Mouse (Mus musculus) lung, postnatal 4 days (tissue): Measurements from ENCODE around the gene Acvr2b.

Experiments
- DNase-seq, 2 experiments: peaks; one replicate each; pipeline ENCODE4 v3.0.0; 2021

Gene Acvr2b

DNA sequence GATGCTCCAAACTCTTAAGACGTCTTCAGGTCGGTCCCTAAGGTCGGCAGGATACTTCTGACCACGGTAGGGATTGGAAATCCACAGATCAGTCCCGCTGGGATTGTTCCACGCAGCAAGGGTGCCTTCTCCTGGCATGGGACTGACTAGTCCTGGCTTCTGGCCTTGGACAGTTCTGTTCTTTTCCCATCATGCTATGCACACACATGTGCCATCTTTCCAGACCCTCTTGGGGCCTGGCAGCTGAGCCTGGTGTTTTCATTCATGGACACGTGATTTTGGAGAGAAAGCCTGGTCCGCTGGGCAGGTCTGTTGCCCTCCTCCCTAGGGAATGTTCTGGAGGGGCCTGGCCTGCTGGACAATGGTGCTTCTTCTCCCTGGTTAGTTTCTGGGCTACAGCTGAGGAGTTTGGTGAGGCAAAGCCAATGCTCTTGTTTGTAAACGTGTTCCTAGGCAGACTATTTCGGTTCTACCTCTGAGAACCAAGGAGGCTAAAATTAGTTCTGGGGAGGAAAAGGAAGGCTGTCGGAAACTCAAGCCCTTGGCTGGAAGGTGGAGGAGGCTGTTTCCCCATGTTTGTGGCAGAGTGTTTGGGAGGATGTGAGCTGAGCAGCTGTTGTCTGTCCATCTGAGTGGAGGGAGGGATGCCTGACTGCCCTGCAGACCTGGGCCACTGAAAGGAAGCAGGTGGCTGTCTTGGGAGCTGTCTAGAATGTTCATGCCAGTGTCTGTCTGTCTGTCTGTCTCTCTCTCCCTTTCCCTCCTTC lies 7.2 kb downstream of the Acvr2b start:
- no peak for DNase-seq

DNA sequence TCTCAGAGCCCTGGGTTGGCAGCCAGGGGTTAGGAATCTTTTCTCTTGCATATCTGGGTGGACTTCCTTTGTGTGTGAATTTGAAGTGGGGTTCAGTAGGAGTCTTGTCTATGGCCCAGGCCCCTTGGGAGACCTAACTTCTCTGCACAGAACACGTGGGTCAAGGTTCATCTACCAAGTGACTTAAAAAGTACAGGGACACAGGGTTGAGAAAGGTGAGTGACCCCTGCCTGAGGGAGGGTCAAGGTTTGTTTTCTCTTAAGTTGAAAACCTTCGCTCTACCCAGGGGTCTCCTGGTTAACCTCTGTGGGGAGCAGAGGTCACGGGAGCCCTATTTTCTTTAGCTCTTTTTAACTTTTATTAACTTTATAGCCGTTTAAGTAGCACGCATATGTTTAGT lies 7.9 kb downstream of the Acvr2b start:
- DNase-seq: no peak

DNA sequence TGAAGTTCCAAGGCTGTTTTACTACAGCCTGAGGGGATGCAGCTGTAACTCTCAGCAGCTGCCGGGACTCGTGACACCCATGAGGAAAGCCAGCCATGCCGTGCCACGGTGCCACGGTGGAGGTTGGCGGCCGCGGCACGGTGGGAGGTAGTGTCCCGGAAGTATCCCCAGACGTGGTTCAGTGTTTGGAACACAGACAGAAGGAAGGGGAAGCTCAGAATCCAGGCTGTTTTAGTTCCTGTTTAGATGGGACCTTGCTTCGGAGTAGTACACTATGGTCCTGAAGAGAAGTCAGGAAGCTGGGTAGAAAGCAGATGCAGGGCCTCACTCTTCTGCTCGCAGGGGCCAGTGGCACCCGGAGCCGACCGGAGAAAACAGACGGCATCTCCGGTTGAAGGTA lies 16.1 kb downstream of the Acvr2b start:
- DNase-seq: no peak

DNA sequence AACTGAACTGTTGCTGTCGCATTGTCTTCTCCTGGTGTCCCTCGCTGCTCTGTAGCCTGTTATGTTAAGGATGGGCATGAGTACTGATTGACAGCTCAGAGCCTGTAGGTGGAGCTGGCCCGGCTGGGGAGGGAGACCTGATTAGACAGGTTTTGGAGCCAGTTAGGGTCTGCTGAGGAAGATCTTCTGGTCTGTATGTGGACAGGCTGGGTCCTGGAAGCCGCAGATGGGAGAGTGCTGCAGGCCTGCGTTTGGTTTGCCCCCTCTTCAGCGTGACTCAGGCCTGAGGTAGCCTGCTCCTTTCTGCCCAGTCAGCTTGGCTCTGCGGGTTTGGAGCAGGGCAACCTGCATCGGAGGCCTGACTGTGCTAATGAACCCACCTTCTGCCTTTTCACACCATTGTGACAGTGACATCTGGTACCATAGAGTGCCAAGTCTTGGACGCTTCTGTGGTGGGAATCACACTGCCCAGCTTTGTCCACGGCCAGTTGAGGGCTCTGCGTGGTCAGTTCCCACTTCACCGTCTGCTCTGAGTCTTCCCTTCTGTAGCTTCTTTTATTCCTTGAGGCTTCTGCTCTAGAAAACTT lies 18.0 kb downstream of the Acvr2b start:
- DNase-seq: no peak

DNA sequence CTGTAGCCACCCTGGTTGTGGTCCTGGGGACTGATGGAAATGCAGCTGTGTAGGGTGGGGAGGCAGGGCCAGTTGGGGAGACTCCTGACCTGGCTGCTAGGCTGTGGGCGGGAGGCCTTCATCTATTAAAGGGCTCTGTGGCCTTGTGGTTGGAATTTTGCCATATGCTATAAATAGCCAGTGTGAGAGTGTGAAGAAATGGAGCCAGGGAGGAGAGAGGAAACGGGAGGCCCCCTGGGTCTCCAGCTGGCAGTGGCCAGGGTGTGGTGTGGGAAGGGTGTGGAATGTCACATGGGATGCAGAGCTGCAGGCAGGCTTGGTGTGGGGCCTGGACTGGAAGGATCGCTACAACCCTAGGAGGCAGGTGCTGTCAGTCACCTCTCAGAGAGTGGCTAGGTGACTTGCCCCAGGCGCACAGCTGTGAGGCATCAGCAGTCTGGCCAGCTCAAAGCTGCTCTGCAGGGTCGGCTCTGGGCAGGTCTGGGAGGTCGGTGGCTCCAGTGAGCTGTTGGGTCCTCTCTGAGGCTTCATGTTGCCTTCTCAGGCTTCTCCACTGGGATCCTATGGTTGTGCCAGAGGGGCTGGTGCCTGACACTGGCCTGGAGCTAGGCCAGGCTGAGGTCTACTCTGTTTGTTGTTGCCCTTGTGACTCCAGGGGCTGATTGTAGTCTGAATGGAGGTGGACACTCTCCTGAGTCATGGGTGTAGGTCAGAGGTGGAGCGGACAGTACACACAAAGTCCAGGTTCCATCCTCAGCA lies 23.5 kb downstream of the Acvr2b start:
- DNase-seq: peak; percentile 71 to 88

DNA sequence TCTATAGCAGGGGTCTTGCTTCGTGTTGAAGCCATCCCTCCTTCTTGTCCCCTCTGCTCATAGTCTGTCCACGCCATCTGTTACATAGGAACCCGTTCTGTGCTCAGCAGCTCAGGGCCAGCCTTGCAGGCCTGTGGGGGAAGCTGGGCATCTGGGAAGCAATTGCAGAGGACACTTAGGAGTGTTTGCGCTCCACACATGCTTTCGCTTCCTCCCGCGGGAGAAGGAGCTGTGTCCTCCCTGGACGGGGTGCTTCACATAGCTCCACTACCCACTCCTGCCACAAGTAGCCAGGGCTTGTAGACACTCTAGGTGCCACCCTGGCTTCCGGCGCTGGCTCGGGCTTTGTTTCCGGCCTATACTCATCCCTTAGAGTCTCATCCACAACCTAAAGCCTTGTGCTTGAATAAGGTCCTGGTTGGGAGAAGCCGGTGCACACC lies 24.1 kb downstream of the Acvr2b start:
- peak; percentile 43 to 70 for DNase-seq

DNA sequence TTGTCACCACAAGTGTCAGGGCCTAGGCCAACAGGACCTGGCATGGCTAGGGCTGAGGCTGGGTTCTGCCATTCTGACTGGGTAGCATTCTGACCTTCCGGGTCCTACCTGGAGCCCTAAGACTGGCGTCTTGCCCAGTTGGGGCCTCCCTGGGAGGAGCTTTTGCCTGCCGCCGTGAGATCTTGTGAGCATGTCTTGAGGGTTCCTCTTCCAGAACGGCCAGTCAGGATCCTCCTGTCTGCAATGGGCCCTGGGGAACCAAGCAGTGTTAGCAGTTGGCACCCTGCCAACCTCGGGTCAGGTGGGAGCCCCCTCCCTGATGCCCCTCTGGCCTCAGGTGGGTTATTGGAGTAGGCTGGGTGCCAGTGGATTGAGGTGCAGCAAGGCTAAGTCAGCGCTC lies 24.6 kb downstream of the Acvr2b start:
- DNase-seq: peak; percentile 29 to 60

DNA sequence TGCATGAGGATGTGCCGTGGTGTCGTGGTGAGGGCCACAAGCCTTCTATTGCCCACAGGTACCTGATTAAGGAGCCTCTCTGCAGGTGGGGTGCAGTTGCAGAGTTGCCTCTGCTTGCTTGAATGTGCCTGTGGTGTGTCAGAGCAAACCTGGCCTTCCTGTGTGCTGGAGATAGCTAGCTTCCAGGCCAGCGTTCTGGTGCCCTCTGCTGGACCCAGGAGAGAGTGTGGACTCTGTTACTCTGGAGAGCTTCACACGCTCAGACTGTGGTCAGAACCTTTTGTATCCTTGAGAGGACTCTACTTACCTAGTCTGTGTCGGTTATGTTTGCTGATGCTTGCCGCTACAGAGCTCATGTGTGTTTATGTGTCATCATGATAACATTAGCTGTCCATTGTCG lies 28.4 kb downstream of the Acvr2b start:
- peak; percentile 84 to 87 for DNase-seq

DNA sequence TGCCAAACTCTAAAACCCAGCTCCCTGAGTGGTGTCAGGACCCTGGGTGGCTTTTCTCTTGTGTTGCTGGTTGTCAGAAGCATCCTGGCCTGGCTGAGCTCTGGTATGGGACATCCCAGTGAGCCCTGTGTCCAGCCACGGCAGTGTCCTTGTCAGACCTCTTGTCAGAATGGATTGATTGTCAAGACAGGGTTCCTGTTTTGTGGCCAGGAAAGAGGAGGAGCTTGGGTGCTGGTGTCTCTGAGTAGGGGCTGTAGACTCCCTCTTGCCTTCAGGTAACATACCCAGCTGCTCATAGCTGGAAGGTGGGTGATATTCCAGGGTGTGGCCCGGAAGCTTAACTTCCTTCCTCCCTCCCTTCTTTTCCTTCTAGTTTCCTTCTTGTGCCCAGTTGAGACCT lies 33.9 kb downstream of the Acvr2b start:
- no peak for DNase-seq

DNA sequence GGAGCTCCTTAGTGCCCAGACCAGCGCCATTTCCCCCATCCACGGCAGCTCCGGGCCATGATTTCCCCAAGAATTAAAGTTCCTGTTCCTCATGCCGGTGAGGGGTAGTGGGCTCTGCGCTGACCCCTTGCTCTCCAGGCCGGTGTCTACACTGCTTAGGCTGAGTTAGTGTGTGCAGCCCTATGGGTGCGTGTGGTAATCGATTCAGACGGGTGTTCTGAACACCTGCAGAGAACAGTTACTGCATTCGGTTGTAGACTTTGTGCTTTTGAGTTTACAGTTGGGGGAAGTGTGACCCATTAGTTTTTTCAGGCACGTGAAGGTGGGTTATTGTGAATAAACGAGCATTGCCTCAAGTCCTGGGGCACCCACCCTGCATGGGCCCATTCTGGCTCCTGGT lies 36.1 kb downstream of the Acvr2b start:
- DNase-seq: no peak

DNA sequence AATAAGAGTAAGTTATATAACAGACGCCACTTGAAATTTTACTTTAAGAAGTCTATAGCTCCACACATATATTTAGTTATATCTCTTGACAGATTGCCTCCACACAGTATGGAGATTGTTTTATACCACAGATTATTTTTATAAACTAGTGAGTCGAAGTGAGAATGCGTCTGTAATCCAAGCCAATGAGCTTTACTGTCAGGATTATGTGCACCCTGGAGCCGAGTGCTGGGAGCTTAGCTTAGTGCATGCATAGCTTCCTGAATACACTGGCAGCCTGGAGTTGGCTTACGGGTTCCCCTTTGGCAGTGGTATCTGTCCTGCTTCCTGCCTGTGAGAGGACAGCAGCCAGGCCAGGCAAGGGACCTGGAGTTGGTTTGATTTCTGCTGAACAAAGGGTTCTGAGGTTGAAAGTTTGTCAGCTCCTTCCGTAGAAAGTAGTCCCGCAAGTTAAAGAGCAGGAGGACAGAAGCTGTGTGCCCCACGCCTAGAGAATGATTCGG lies 36.6 kb downstream of the Acvr2b start:
- no peak for DNase-seq

DNA sequence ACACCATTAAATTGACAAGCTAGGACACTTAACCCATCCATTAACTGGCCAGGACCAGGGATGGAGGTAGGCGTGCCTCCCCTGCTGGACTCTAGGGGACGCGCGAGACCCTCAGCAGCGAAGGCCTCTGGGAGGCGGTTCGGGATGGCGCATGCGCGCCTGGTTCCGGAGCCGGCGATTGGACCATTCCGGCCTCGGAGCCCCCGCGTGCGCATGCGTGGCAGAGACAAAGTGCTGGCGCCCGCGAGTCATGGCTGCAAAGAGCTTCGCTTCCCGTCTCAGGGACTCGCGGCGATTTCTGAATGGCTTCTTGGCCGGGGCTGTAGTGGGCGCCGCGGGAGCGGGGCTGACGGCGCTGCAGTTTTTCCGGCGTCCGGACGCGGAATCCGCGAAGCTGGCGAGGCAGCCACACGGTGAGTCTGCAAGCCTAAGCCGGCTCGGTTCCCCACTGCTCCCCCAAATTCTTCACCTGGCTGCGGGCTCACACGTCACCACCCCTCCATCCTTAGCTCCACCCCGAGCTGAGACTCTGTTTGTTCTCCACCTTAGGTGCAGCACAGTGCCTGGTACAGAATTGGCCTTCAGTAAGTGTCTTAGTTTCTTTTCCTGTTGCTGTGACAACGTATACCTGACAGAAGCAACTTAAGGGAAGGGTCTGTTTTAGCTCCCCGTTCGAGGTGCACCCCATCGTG lies 43.0 kb downstream of the Acvr2b start, which contains the start of gene Exog:
Gene Exog, plus strand, starts transcription at position 206 of the 692 bp plus-strand sequence.
- DNase-seq: peak; percentile 98 to 99

DNA sequence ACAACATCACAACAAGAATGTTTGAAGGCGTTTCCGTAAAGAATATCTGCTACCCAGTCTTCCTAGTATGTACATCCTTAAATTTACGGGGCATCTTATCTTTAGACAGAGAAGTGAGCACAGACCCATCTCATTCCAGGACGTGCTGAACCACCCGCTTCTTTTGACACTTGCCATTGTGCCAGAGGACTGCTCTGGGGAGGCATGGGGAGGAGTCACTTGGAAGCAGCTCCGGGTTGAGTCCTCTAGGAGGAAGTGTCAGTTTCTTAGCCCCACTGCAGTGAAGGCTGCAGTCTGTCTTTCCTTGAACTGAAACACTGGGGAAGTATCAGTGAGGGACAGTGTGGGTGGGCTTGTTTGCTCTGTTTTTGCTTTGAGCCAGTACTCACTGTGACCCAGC lies 43.8 kb downstream of the Acvr2b start:
- DNase-seq: peak; percentile 22 to 25

DNA sequence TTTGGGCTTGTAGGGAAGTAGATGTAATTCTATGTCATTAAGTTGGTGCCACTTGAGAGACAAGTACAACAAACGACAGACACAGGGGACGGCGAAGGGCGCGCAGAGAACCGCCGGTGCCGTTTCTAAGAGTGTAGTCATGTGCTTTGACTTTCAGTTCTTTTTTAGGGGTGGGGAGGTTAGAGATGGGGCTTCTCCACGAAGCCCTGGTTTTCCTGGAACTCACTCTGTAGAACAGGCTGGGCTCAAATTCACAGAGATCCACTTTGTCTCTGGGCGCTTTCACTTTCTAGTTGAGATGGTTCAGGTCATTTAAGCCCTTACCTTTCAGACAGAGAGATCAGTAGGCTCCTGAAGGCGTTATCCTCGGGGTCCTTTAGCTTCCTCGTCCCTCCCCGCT lies 54.0 kb downstream of the Acvr2b start:
- DNase-seq: peak in 1 of 2 experiments; percentile 11

DNA sequence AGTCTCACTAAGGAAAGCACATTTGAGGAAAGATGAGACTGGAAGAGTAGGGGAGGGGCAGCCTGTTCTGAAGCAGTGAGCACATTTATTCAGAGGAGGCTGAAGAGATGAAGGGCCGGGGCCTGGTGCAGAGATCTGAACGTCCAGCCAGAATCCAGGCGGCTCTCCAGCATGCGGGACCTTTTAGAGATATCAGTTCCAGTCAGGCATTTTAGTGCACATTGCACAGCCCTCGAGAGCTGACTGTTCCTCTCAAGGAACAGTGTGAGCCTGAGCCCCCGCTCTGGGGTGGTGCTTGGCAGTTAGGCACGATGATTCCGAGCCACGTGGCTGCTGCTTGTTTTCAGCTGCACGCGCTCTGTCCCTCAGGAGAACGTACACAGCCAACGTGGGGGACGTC lies 55.2 kb downstream of the Acvr2b start:
- DNase-seq: no peak

DNA sequence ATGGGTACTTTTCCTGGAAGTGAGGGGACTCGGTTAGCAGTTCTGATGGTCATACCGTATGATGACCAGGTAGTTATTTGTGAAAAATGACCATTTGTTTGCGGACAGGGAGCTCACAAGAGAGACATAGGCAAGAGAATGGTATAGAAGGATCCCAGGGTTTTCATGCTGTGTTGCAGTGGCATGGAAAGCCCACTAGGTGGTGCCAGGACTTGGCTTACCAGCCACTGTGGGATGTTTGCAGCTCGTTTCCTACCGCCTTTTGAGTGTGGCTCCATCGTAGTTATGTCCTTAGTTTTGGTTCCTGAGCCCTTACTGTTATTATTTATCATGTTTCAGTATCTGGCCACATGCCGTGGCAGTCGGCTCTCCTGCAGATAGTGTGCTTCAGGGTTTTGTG lies 58.5 kb downstream of the Acvr2b start:
- peak; percentile 45 to 68 for DNase-seq

DNA sequence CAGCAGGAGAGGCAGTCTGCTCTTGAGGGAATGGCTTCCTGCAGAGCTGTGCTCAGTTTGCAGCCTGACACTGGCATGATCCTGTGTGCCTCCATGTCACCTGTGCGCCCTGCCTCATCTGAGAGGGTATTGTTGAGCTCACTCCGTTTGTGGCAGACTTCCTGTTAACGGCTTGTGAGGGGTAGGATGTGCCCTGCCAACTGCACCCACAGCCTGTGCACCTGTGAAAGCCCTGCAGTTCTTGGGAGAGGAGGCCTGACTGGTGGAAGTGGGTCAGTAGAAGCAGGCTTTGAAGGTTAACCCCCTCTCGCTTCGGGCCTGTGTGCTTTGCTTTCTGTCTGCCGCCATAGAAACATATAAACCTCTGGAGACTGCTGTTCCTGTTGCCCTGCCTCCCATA lies 63.1 kb downstream of the Acvr2b start:
- no peak for DNase-seq

DNA sequence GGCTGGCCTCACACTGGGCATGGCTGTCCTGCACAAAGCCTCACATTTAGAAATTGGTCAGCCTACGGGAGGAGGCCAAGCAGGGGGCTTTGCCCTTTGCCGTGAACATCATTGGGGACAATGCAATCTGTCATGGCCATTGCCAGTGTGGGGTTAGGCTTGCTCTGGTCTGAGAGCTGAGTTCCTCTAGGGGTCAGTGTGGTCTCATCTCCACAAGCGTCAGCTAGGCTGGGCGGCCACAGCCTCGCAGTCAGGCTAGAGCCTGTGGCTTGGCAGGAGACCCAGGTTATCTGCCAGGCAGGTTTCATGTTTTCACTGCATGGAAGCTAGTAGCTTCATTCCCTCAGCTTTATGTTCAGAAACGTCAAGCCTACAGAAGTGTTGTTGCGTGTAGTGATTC lies 63.7 kb downstream of the Acvr2b start:
- DNase-seq: peak; percentile 28 to 38

DNA sequence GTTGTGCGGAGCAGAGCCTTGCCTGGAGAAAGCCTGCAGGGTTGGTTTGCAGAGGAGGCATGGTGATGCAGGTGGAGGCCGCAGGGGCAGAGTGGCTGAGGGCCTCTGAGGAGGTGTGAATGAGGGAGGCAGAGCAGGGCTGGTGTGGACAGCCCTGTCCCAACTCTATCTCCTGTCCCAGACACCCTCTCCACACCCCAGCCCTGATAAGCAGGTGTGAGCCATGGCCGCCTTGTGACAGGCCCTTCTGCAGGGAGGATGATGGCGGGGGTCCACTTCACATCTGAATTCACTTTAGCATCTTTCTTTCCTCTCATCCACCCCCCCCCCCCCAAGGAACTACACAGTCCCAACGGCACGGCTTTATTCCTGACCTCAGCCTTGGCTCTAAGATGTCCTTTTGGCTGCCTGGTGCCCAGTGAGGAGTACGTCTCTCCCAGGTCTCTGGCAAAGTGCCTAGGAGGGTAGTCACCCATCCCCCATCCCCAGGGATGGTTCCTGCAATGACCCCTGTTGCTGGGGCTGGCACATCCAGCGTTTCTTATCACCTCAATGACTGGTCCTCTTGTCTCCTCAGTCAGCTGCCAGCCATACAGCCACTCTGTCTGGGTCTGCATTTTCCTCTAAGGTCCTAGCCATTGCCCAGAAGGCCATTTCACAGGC lies 67.9 kb downstream of the Acvr2b start:
- DNase-seq: no peak

DNA sequence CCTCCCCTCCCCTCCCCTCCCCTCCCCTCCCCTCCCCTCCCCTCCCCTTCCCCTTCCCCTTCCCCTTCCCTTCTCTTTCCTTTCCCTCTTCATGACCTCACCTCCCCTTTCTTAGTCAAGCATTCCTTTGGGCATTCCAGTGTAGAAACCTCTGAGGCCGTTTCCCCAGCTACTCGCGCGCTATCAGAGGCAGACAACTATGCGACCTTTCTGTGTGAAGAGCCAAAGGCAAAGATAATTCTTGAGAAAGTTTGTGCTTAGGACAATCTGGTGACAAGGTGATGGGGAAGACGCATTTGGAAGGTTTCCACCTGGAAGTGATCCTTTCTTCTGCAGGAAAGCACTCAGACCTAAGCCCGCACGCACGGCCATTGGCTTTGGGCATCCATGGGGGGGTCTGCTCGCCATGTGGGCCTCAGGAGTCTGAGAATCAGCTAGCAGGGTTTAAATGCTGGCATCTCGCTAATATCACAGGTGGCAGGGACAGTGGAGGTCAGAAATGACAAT lies 70.5 kb downstream of the Acvr2b start:
- no peak for DNase-seq

DNA sequence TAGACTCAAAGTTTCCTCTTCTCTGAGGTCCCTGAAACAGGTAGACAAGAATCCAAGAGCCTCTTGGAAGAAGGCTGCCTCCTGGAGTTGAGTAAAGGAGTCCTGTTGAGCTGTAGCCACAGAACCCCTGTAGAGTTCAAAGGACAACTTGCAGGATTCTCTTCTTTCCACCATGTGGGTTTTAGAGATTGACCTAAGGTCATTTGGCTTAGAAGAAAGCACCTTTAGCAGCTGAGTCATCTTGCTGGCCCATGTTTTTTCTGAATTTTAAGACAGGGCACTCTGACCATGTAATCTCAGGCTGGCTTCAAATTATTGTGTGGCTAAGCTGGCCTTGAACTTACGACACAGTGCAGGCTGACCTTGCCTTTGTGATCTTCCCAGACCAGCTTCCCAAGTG lies 71.1 kb downstream of the Acvr2b start:
- no peak for DNase-seq

DNA sequence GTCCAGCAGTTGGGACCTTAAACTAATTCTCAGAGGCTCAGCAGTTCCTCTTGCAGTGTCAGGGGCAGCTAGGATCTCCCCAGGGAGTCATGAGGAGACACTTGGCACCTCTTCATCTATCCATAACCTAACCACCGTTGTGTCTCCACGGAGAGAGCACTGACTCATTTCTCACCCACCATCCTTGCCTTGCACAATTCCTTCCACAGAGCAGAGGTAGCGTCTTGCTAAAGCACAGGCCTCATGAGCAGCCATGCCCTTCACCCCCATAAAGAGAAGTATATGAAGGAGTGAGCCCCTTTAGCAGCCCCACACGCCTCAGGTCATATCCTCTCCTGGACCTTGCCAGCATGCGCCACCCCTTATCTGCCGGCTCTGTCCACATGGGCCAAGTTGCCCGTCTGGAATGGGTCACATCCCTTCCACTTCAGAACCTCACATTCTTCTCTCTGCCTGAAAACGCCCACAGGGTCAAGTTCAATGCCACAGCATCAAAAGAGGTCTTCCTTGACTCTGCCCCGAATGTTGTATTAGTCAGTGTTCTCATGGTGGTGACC lies 71.8 kb downstream of the Acvr2b start:
- DNase-seq: no peak
